ENCODE assay signal across 8 mouse cellular contexts in genomic region chr16:33337681-33338080, GRCm38 (mm10). TPM values are rescaled to one million over a fixed set of nuclear protein-coding genes. Genes with fewer than 3 reads are reported as not detected.
DNase-seq lines count a peak whose midpoint lies in the region; ATAC-seq and TF ChIP-seq lines count a peak whose summit lies in the region.

No protein-coding gene starts in this region.

- H3K4me2 ChIP-seq in heart, embryonic 14.5 days (ENCODE audit: low read length), result peak overlapping the region; percentile 18; the same call in 1 of the 2 replicates
- peak overlapping the region; percentile 41; the same call in 1 of the 2 replicates for H3K4me2 ChIP-seq in intestine, postnatal 0 days (replicated peaks; ENCODE audit: low read depth)

- TF ChIP-seq POLR2A in lung, adult 2 months (IDR thresholded peaks at IDR 0.05; ENCODE audit: borderline replicate concordance, extremely low read depth, low read depth, low read length), result no peak
- no peak for TF ChIP-seq POLR2A in ES-Bruce4 (IDR thresholded peaks at IDR 0.05; ENCODE audit: insufficient read depth, low read length)

- no peaks in the 10 kb centered on the region for H3K36me3 ChIP-seq in heart, embryonic 14.5 days (ENCODE audit: control insufficient read depth, insufficient read depth, low read length)
- H3K36me3 ChIP-seq in ES-Bruce4 (ENCODE audit: control insufficient read depth, insufficient read depth, low read length, poor library complexity, severe bottlenecking), result no peaks in the 10 kb centered on the region
- no peaks in the 10 kb centered on the region for H3K36me3 ChIP-seq in intestine, postnatal 0 days (ENCODE audit: control insufficient read depth, insufficient read depth)

- no peak overlapping the region for H3K9ac ChIP-seq in heart, embryonic 14.5 days (ENCODE audit: low read length)
- 0 out of 2 replicates have a peak overlapping the region, but pooled peaks have one; percentile 13 for H3K9ac ChIP-seq in ES-Bruce4 (ENCODE audit: low read depth, poor library complexity, severe bottlenecking)
- H3K9ac ChIP-seq in intestine, postnatal 0 days (ENCODE audit: low read depth, low read length), result no peak overlapping the region

- no peak overlapping the region for H3K4me3 ChIP-seq in heart, embryonic 14.5 days (ENCODE audit: control insufficient read depth in 1 of 2, insufficient read depth in 1 of 2, low read depth in 1 of 2, low read length in 2 of 2)
- H3K4me3 ChIP-seq in lung, adult 2 months (replicated peaks; ENCODE audit: extremely low read depth, low read depth, low read length), result peak overlapping the region; percentile 30
- H3K4me3 ChIP-seq in ES-Bruce4 (ENCODE audit: low read depth, low read length), result no peak overlapping the region
- no peak overlapping the region for H3K4me3 ChIP-seq in intestine, postnatal 0 days (ENCODE audit: low read depth, low read length)

- DNase-seq in heart, adult 18-20 months, result no peak
- no peak for DNase-seq in lung, adult 2 months
- DNase-seq in lung, postnatal 10 days, result no peak
- DNase-seq in embryo, embryonic 10 days (ENCODE audit: low spot score), result no peak
- no peak for DNase-seq in ovary, postnatal 14 days (ENCODE audit: low spot score)

- no peak for ATAC-seq in heart, embryonic 14.5 days (ENCODE audit: insufficient number of reproducible peaks, insufficient read depth, low FRiP score, low read depth)
- no peak for ATAC-seq in intestine, postnatal 0 days

- no peaks in the 10 kb centered on the region for H3K27me3 ChIP-seq in heart, embryonic 14.5 days (ENCODE audit: control insufficient read depth, insufficient read depth, low read length)
- H3K27me3 ChIP-seq in ES-Bruce4 (ENCODE audit: control insufficient read depth, insufficient read depth, low read length, poor library complexity, severe bottlenecking), result no peaks in the 10 kb centered on the region
- H3K27me3 ChIP-seq in intestine, postnatal 0 days (replicated peaks; ENCODE audit: control insufficient read depth, insufficient read depth, low read length), result no peaks in the 10 kb centered on the region

- TF ChIP-seq CTCF in lung, adult 2 months (IDR thresholded peaks at IDR 0.05; ENCODE audit: insufficient read depth, low read length), result no peak
- no peak for TF ChIP-seq CTCF in ES-Bruce4 (IDR thresholded peaks at IDR 0.05; ENCODE audit: low read depth, low read length)
- TF ChIP-seq CTCF in intestine, postnatal 0 days (IDR thresholded peaks at IDR 0.05; ENCODE audit: low read depth), result no peak

- WGBS in heart, embryonic 14.5 days, result 75% methylated on average over 10 of the region's 10 CpGs
- 58% methylated on average over 10 of the region's 10 CpGs for WGBS in lung, adult 2 months
- 73% methylated on average over 10 of the region's 10 CpGs for WGBS in intestine, postnatal 0 days

- no peak for TF ChIP-seq EP300 in ES-Bruce4 (IDR thresholded peaks at IDR 0.05; ENCODE audit: insufficient read depth, low read depth, low read length)

- peaks cover 7 to 11% of the 10 kb centered on the region in 2 experiments; a peak in 3 of 4 replicates for H3K4me1 ChIP-seq in heart, embryonic 14.5 days (ENCODE audit: control insufficient read depth in 2 of 2, insufficient read depth in 2 of 2, low read length in 2 of 2)
- no peaks in the 10 kb centered on the region for H3K4me1 ChIP-seq in lung, adult 2 months (ENCODE audit: control insufficient read depth, insufficient read depth, low read length)
- H3K4me1 ChIP-seq in ES-Bruce4 (ENCODE audit: control insufficient read depth, insufficient read depth, low read length), result peaks cover 4% of the 10 kb centered on the region
- H3K4me1 ChIP-seq in intestine, postnatal 0 days (replicated peaks; ENCODE audit: control insufficient read depth, insufficient read depth, low read length), result no peaks in the 10 kb centered on the region

- H3K9me3 ChIP-seq in heart, embryonic 14.5 days (ENCODE audit: control insufficient read depth, low read length), result no peaks in the 10 kb centered on the region
- no peaks in the 10 kb centered on the region for H3K9me3 ChIP-seq in ES-Bruce4 (replicated peaks; ENCODE audit: control insufficient read depth, insufficient read depth, low read length, poor library complexity, severe bottlenecking)
- no peaks in the 10 kb centered on the region for H3K9me3 ChIP-seq in intestine, postnatal 0 days (ENCODE audit: control insufficient read depth)

- H3K27ac ChIP-seq in heart, embryonic 14.5 days (replicated peaks in 1 of 2; ENCODE audit: control insufficient read depth in 1 of 2, insufficient read depth in 1 of 2, low read depth in 2 of 2, low read length in 2 of 2), result no peak overlapping the region
- H3K27ac ChIP-seq in ES-Bruce4 (ENCODE audit: insufficient read depth, low read length), result peak overlapping the region; percentile 27; the same call in 1 of the 2 replicates
- H3K27ac ChIP-seq in intestine, postnatal 0 days (ENCODE audit: low read depth, low read length), result no peak overlapping the region

RNA-seq across cellular contexts. Expression of gene Zfp148, which starts 43.0 kb away (rescaled TPM):
- 35.5 and 37.3 TPM in 2 replicates for polyA plus RNA-seq in heart, embryonic 14.5 days (2014; fragmentation: Nextera tagmentation; extraction: Ambion mirVana)
- total RNA-seq in heart, adult 18-20 months (2021), result 10 to 100 TPM; 36.5 to 41.9 TPM
- 6.2 and 9.1 TPM in 2 replicates for polyA plus RNA-seq in lung, adult 2 months (2012; rRNA removed)
- polyA plus RNA-seq in ES-Bruce4 (2011; ENCODE audit: insufficient read depth, insufficient read length, low read depth, missing spikeins), result 46.8 and 48.1 TPM in 2 replicates
- polyA plus RNA-seq in intestine, postnatal 0 days (2015; fragmentation: Nextera tagmentation; extraction: Ambion mirVana), result 20.1 and 20.5 TPM in 2 replicates
